Mouse (Mus musculus) adrenal gland, postnatal 4 days (tissue): ENCODE measurements at regions not wholly inside any gene's neighbourhood (a gene's known extent, or its start where the extent isn't known, plus 50 kb on each side); places are given as distances from the start of the nearest gene placed in this dataset.

ENCODE experiments used
- DNase-seq, 2 experiments: peaks; one replicate each; pipeline ENCODE4 v3.0.0; 2021 to 2022; ENCODE audit warnings: low spot score in 2 of 2, mixed read lengths in 2 of 2

GRCm38 (mm10) chr1:128829536-128829935, 237.4 kb upstream of the Cxcr4 start:
- no peak for DNase-seq

- DNase-seq, result no peak
Observed at GRCm38 (mm10) chr1:128826419-128826818, 234.3 kb upstream of the Cxcr4 start.

GRCm38 (mm10) chr1:128824916-128825683, 233.0 kb upstream of the Cxcr4 start:
- no peak for DNase-seq

- DNase-seq, result peak; percentile 27 to 66
Observed at GRCm38 (mm10) chr1:128824235-128824634, 232.1 kb upstream of the Cxcr4 start.

- DNase-seq, result no peak
Observed at GRCm38 (mm10) chr1:128821991-128822390, 229.9 kb upstream of the Cxcr4 start.

- DNase-seq, result no peak
Observed at GRCm38 (mm10) chr1:128820527-128820926, 228.4 kb upstream of the Cxcr4 start.

- no peak for DNase-seq
Observed at GRCm38 (mm10) chr1:128819611-128820010, 227.5 kb upstream of the Cxcr4 start.

- no peak for DNase-seq
Observed at GRCm38 (mm10) chr1:128813379-128813778, 221.3 kb upstream of the Cxcr4 start.

- no peak for DNase-seq
Observed at GRCm38 (mm10) chr1:128810860-128811259, 218.8 kb upstream of the Cxcr4 start.

- no peak for DNase-seq
Observed at GRCm38 (mm10) chr1:128810094-128810493, 218.0 kb upstream of the Cxcr4 start.

GRCm38 (mm10) chr1:128809601-128810000, 217.5 kb upstream of the Cxcr4 start:
- no peak for DNase-seq

GRCm38 (mm10) chr1:128808599-128808998, 216.5 kb upstream of the Cxcr4 start:
- DNase-seq, result no peak

GRCm38 (mm10) chr1:128805687-128806653, 213.9 kb upstream of the Cxcr4 start:
- DNase-seq, result no peak

- no peak for DNase-seq
Observed at GRCm38 (mm10) chr1:128803433-128804060, 211.5 kb upstream of the Cxcr4 start.

GRCm38 (mm10) chr1:128803058-128803432, 211.0 kb upstream of the Cxcr4 start:
- no peak for DNase-seq

GRCm38 (mm10) chr1:128798721-128799120, 206.6 kb upstream of the Cxcr4 start:
- no peak for DNase-seq

- no peak for DNase-seq
Observed at GRCm38 (mm10) chr1:128795654-128796053, 203.6 kb upstream of the Cxcr4 start.

- DNase-seq, result no peak
Observed at GRCm38 (mm10) chr1:128790881-128791280, 198.8 kb upstream of the Cxcr4 start.

- DNase-seq, result no peak
Observed at GRCm38 (mm10) chr1:128789567-128790335, 197.7 kb upstream of the Cxcr4 start.

GRCm38 (mm10) chr1:128788227-128788626, 196.1 kb upstream of the Cxcr4 start:
- no peak for DNase-seq
